Mouse (Mus musculus) midbrain, embryonic 15.5 days (tissue): ENCODE data around the gene Nedd9. TPM values are rescaled to one million over a fixed set of nuclear protein-coding genes. Genes with fewer than 3 reads are reported as not detected.
A peak's percentile ranks its signal among the peaks of the same experiment; 100 is the strongest.

Experiments
- ATAC-seq: fragments of 200-750 bp; cut with Nextera tagmentation; replicated peaks from 2 replicates; pipeline ENCODE4 v1.8.0; 2017; ENCODE audit warnings: moderate TSS enrichment
- H3K27ac ChIP-seq: fragments of 300-500 bp; sonication (generic); 2 replicates; pipeline ENCODE4 v1.5.1; 2015; ENCODE audit warnings: mild to moderate bottlenecking, inconsistent platforms
- H3K27me3 ChIP-seq: fragments of 300-500 bp; sonication (generic); replicated peaks from 2 replicates; pipeline ENCODE4 v1.6.1; 2015; ENCODE audit warnings: inconsistent platforms
- H3K36me3 ChIP-seq: fragments of 300-500 bp; sonication (generic); replicated peaks from 2 replicates; pipeline ENCODE4 v1.6.1; 2015; ENCODE audit warnings: inconsistent platforms
- H3K4me1 ChIP-seq: fragments of 300-500 bp; sonication (generic); 2 replicates; pipeline ENCODE4 v1.6.1; 2015; ENCODE audit warnings: inconsistent platforms
- H3K4me2 ChIP-seq: fragments of 300-500 bp; sonication (generic); 2 replicates; pipeline ENCODE4 v1.6.1; 2015; ENCODE audit warnings: inconsistent platforms, mild to moderate bottlenecking, moderate library complexity
- H3K4me3 ChIP-seq: fragments of 300-500 bp; sonication (generic); 2 replicates; pipeline ENCODE4 v1.5.1; 2015; ENCODE audit warnings: mild to moderate bottlenecking, inconsistent platforms
- H3K9ac ChIP-seq: fragments of 300-500 bp; sonication (generic); 2 replicates; pipeline ENCODE4 v1.6.1; 2015; ENCODE audit warnings: mild to moderate bottlenecking, inconsistent platforms
- H3K9me3 ChIP-seq: fragments of 300-500 bp; sonication (generic); 2 replicates; pipeline ENCODE4 v1.6.1; 2016; ENCODE audit warnings: inconsistent platforms
- WGBS: fragments of 180-500 bp; shearing (Covaris S2); methylation state at CpG from one replicate; pipeline ENCODE4 v1.1.7; 2015; ENCODE audit warnings: mixed read lengths; 5-methylcytosine and 5-hydroxymethylcytosine counted together
- polyA plus RNA-seq: library from polyadenylated mRNA; unstranded; fragments of >200 nt; fragmentation: Nextera tagmentation; extraction: Ambion mirVana; gene quantifications from 2 replicates; pipeline ENCODE4 v1.2.1, GENCODE M21; 2015

The Nedd9 gene
- polyA plus RNA-seq, 1 experiment from 2014 or later = 13.3 TPM

DNA sequence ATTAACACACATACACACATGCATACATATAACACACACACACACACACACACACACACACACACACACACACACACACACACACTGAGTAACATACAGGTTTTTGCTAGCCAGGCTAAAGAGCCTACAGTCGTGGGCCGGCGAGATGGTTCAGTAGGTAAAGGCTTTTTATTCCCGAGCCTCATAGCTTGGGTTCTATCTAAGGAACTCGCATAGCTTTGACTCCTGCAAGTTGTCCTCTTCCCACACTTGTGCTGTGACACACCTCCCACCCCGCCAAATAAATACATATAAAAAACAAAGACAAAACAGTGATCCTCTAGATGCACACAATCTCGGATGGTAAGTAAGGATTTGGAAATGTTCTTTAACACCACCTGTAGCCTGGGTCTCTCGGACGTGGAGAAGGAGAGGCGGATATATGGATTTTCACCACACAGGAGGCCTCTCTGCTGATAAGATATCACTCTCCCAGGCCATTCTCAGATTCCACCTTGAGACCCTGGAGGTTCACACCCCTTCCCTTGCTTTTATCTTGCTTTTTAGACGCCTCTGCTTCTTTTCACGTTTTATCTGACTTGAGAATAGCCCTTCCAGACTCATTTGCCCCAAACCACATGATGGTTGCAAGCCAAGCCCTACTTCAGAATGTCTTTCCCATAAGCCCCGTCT is 68.8 kb downstream of the Nedd9 start:
- Histone ChIP-seq H3K4me1 (peaks cover 11% of the 10 kb centered on the region), H3K9me3 (no peaks in the 10 kb centered on the region), H3K9ac (no peak overlapping the region), H3K27ac (no peak overlapping the region), H3K4me2 (no peak overlapping the region), H3K27me3 (no peaks in the 10 kb centered on the region), H3K4me3 (no peak overlapping the region), H3K36me3 (no peaks in the 10 kb centered on the region)
- 88% methylated on average over 13 of the region's 13 CpGs for WGBS
- ATAC-seq = no peak

DNA sequence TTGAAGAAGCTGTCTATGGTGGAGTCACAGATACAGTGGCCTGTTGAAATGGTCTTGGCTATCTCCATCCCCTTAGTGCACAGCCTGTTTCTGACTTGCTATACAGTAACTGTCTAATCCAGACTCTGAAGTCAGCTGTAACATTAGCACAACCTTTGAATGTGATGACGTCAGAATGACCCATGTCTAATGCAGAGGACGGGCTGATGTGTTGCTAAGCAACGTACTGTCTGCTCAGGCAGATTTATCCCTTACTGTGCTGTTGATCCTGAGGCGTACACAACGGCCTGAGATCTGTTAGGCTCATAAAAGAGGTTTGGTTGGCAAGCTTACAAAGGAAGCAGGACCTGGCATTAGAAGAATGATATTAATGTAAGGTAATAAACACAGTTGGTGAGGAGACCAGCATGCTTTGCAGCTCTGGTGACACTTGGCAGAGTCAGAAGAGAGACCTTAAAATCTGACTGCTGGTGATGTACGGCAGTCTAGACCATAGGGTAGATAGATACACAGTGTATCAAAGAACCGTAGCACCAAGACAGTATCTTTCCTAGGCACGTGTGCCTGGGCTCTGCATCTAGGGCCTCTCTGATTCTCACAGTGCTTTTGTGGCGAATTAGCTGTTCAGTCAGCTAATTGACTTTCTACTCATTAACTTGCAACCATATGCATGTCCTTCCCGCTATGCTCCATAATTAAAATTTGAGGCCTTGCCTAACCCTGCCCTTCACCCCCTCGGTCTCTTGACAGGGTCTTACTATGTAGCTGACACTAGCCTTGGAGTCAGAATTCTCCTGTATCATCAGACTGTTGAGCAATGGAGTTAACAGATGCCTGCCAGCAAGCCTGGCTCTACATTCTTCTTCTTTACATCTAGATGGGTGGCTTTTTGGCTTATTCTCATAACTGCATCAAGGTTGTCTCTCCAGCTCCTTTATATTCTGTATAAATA is 70.8 kb downstream of the Nedd9 start:
- 47% methylated on average over 11 of the region's 11 CpGs for WGBS
- no peak overlapping the region for H3K4me3 ChIP-seq
- ATAC-seq = peak; percentile 98
- no peak overlapping the region for H3K9ac ChIP-seq
- peak overlapping the region; percentile 78 for H3K27ac ChIP-seq
- H3K27me3 ChIP-seq = no peaks in the 10 kb centered on the region
- no peaks in the 10 kb centered on the region for H3K36me3 ChIP-seq
- no peaks in the 10 kb centered on the region for H3K9me3 ChIP-seq
- peaks cover 11% of the 10 kb centered on the region for H3K4me1 ChIP-seq
- H3K4me2 ChIP-seq = no peak overlapping the region

DNA sequence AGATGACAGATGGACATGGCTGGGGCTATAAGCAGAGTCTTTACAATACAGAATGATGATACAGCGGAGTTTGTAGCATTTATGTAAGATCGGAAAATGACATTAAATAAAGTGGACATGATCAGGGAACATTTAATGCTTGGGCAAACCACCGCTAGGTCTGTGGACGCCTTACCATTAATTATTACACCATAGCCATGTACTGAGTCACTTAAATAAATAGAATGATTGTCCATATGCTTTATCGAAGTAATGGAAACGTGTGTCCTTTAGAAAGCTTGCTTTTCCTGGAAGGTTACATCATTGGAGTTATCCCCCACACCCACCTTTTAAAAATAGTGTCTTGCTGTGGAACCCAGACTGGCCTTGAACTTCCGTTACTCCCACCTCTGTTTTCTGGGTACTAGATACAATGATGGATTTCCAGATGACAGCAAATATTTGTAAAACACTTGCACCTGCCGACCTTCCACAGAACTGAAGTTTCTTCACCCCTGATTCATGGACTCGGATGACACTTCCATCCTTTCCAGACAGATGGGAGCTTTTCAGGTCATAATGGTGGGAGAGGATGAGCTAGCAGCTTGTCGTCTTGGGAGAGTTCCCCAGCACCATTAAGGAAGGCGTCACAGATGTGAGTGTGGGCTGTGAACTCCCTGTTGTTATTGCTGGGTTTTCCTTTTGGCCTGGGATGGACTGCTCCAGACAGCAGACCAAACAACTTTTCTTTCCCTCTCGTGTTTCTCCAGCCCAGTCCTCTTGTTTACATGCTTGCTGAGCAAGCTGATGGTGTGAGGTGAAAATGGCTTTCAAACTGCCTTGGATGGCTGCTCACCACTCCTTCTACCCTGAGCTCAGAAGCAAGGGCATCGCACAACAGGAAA is 76.7 kb downstream of the Nedd9 start:
- no peak overlapping the region for H3K4me3 ChIP-seq
- H3K27me3 ChIP-seq = no peaks in the 10 kb centered on the region
- H3K36me3 ChIP-seq = no peaks in the 10 kb centered on the region
- H3K9ac ChIP-seq = no peak overlapping the region
- no peaks in the 10 kb centered on the region for H3K4me1 ChIP-seq
- no peak overlapping the region for H3K4me2 ChIP-seq
- H3K9me3 ChIP-seq = no peaks in the 10 kb centered on the region
- WGBS = 86% methylated on average over 13 of the region's 13 CpGs
- no peak for ATAC-seq
- H3K27ac ChIP-seq = no peak overlapping the region

DNA sequence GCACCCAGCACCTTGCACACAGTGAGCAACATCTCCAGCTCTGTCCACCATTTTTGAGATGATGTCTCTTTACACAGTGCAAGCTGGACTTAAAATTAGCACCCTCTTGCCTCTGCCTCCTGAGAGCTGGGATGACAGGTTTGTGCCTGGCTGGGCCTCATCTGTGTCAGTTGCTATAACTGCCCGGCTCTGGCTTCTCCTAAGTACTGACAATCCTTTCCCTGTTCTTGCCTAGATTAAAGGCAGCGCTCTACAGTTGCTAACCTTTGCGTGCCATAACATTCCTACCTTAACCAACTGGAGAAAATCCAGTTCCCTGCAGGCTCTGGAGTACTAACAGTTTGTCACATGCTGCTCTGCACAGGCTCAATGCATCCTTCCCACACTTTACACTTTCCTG is 77.9 kb downstream of the Nedd9 start:
- no peak for ATAC-seq
- no peak overlapping the region for H3K27ac ChIP-seq
- H3K9ac ChIP-seq = no peak overlapping the region
- H3K4me2 ChIP-seq = no peak overlapping the region
- no peaks in the 10 kb centered on the region for H3K27me3 ChIP-seq
- 93% methylated on average over 3 of the region's 3 CpGs for WGBS
- H3K4me1 ChIP-seq = no peaks in the 10 kb centered on the region
- no peak overlapping the region for H3K4me3 ChIP-seq
- H3K36me3 ChIP-seq = no peaks in the 10 kb centered on the region
- no peaks in the 10 kb centered on the region for H3K9me3 ChIP-seq

DNA sequence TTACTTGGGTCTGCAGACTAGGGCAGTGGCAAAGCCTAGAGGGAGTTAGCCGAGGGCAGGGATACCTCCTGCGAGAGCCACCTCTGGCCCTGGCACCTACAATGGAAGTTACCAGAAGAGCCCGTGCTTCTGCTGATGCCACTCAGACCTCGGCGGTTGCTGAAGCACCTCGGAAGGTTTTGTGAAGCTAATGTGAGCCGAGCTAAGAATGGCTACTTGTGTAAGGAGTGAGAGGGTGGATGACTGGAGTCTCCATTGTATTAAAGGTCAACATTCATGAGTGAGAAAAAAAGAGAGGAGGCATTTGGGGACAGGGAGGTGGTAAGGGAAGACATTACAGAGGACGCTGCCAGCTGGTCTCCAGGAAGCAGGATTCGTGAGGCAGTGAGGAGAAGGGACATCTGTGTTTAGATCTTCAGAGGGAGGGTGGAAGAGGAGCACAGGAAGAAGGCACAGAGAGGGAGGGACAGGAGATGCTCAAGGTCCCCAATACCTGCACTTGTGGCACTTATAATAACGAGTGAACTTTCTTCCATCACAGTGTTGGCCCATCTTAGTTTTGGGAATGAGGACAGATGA is 78.7 kb downstream of the Nedd9 start:
- H3K36me3 ChIP-seq = no peaks in the 10 kb centered on the region
- WGBS = 86% methylated on average over 10 of the region's 10 CpGs
- H3K27me3 ChIP-seq = no peaks in the 10 kb centered on the region
- no peak overlapping the region for H3K4me3 ChIP-seq
- H3K9ac ChIP-seq = no peak overlapping the region
- no peak overlapping the region for H3K27ac ChIP-seq
- ATAC-seq = no peak
- H3K4me2 ChIP-seq = no peak overlapping the region
- H3K9me3 ChIP-seq = no peaks in the 10 kb centered on the region
- H3K4me1 ChIP-seq = no peaks in the 10 kb centered on the region

- no peaks in the 10 kb centered on the region for H3K9me3 ChIP-seq
- no peaks in the 10 kb centered on the region for H3K27me3 ChIP-seq
- WGBS = 91% methylated on average over 5 of the region's 5 CpGs
- H3K36me3 ChIP-seq = no peaks in the 10 kb centered on the region
- H3K9ac ChIP-seq = no peak overlapping the region
- ATAC-seq = no peak
- H3K4me1 ChIP-seq = no peaks in the 10 kb centered on the region
- H3K4me3 ChIP-seq = no peak overlapping the region
- no peak overlapping the region for H3K27ac ChIP-seq
- H3K4me2 ChIP-seq = no peak overlapping the region
Measured at GRCm38 (mm10) chr13:41405009-41405408, 82.2 kb downstream of the Nedd9 start.

DNA sequence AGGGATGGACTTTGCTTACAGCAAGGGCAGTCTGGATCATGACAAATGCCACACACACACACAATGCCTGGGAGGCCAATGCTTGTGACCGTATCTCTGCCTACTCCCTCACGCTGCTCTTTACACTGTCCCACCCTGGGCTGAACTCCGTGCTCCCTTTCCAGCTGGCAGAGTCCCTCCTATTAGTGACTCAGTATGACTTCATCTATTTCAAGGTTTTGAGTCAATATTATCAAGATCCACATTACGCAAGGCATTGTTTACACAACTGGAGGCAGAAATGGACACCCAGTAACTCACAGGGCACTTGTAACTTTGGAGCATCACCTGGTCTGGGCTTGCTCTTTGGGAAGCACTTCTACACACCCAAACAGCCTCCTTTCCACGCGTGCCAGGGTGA is 83.3 kb downstream of the Nedd9 start:
- H3K4me1 ChIP-seq = no peaks in the 10 kb centered on the region
- H3K27me3 ChIP-seq = no peaks in the 10 kb centered on the region
- H3K4me2 ChIP-seq = no peak overlapping the region
- H3K36me3 ChIP-seq = no peaks in the 10 kb centered on the region
- 89% methylated on average over 6 of the region's 6 CpGs for whole genome bisulfite sequencing
- H3K9ac ChIP-seq = no peak overlapping the region
- H3K27ac ChIP-seq = no peak overlapping the region
- no peak for ATAC-seq
- no peak overlapping the region for H3K4me3 ChIP-seq
- no peaks in the 10 kb centered on the region for H3K9me3 ChIP-seq

DNA sequence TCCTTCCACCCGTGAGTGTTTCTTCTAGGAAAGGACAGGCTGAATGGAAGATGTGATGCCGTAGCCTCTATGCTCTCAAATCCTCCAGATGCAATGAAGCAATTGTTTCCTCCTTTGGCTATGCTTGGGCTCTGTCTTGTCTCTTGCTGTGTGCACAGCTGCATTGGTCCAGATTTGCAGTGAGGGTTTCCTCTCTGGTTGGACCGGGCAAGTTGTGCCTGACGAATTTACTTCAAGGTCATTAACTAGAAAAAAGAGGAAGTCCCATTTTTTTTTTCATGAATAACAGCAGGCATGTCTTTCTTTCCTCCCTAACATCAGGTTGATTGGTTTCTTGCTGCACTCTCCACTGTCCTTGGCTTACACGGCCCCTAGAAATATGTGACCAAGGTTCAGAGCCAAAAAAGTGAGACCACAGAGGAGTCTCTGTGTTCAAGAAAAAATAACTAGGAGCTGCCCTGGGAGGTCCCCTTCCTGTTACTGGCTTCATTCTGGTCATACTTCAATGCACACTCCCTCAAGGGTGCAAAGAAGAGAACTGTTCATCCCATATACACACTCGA is 84.6 kb downstream of the Nedd9 start:
- no peaks in the 10 kb centered on the region for H3K27me3 ChIP-seq
- WGBS = 48% methylated on average over 6 of the region's 6 CpGs
- no peaks in the 10 kb centered on the region for H3K36me3 ChIP-seq
- H3K9me3 ChIP-seq = no peaks in the 10 kb centered on the region
- no peak overlapping the region for H3K4me3 ChIP-seq
- no peaks in the 10 kb centered on the region for H3K4me1 ChIP-seq
- no peak for ATAC-seq
- H3K27ac ChIP-seq = no peak overlapping the region
- H3K4me2 ChIP-seq = no peak overlapping the region
- no peak overlapping the region for H3K9ac ChIP-seq

DNA sequence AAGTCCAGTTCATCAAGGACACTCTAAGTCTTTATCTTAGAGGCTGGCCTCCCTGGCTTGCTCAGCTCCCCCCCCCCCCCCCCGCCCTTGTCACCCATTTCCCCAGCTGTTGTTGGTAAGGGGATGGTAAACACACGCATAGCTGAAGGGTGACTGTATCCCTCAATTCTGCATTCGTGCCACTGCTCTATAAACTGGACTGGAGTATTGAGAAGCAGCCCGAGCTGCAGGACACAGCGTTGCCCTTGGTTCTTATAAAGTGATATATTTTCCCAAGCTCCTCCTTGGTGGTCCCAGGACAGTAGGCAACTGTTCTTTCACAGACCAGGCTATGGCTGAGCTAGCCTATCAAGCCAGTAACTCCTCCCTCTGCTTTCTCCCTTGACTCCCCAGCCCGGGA is 85.4 kb downstream of the Nedd9 start:
- Histone ChIP-seq H3K27ac (no peak overlapping the region), H3K4me1 (no peaks in the 10 kb centered on the region), H3K27me3 (no peaks in the 10 kb centered on the region), H3K4me3 (no peak overlapping the region), H3K9ac (no peak overlapping the region), H3K4me2 (no peak overlapping the region), H3K9me3 (no peaks in the 10 kb centered on the region), H3K36me3 (no peaks in the 10 kb centered on the region)
- no peak; the same call in 1 of the 2 replicates for ATAC-seq
- WGBS = 53% methylated on average over 5 of the region's 6 CpGs

GRCm38 (mm10) chr13:41400289-41400688 is 86.9 kb downstream of the Nedd9 start:
- no peak for ATAC-seq
- no peak overlapping the region for H3K4me3 ChIP-seq
- H3K27ac ChIP-seq = no peak overlapping the region
- no peak overlapping the region for H3K4me2 ChIP-seq
- H3K36me3 ChIP-seq = no peaks in the 10 kb centered on the region
- H3K27me3 ChIP-seq = no peaks in the 10 kb centered on the region
- WGBS = 85% methylated on average over 3 of the region's 3 CpGs
- H3K9me3 ChIP-seq = no peaks in the 10 kb centered on the region
- H3K4me1 ChIP-seq = no peaks in the 10 kb centered on the region
- no peak overlapping the region for H3K9ac ChIP-seq

DNA sequence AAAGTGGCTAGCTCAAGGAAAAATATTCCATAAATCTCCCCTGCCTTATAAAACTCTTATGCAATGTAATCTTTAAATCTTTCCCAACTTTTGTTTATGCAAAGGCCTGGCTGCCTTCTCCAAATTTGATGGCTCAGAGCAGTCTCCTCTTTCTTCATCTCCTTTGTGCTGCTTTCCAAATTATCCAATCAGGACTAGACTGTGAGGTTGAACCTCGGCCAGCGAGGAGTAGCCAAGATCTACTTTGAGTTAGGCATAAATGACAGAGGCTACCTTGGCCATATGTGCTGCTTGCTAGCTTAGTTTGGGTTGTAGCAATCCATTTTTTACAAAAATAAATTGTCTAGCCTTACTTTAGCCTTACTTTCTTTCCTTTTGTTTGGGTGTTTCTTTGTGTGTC is 95.0 kb downstream of the Nedd9 start:
- no peak overlapping the region for H3K4me2 ChIP-seq
- H3K4me1 ChIP-seq = no peaks in the 10 kb centered on the region
- H3K9ac ChIP-seq = no peak overlapping the region
- no peaks in the 10 kb centered on the region for H3K27me3 ChIP-seq
- H3K36me3 ChIP-seq = no peaks in the 10 kb centered on the region
- WGBS = 87% methylated on average over 2 of the region's 2 CpGs
- no peak for ATAC-seq
- no peaks in the 10 kb centered on the region for H3K9me3 ChIP-seq
- H3K4me3 ChIP-seq = no peak overlapping the region
- no peak overlapping the region for H3K27ac ChIP-seq
